Mouse (Mus musculus): Measurements from ENCODE around the gene Fkbp3. TPM values are rescaled to one million over a fixed set of nuclear protein-coding genes. Genes with fewer than 3 reads are reported as not detected.

Fkbp3 gene
- polyA plus RNA-seq, 1 experiment, result 73.8 TPM

DNA sequence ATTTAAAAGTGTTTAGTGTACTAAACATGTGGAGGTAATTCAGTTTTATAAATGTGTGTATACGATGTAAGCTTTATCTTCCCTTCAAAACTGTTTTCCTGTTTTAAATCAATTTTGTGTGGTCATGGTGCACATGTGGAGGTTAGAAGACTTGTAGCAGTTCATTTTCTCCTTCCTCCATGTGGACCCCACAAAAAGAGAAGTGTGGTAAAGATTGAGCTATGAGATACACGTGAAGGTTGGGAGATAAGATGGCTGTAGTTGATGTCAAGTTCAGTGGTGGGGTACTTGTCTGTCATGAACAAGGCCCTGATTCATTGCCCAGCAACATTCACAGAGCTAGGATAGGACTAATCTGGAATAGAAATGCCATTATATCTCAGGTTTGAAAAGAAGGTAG is 15.6 kb downstream of the Fkbp3 start:
- TF ChIP-seq POLR2A (IDR thresholded peaks at IDR 0.05; ENCODE audit: borderline replicate concordance, control insufficient read depth, low read depth, low read length) (no peak), CTCF (IDR thresholded peaks at IDR 0.05; ENCODE audit: control insufficient read depth, insufficient read depth, low read length) (no peak)
- H3K4me3 ChIP-seq (replicated peaks; ENCODE audit: control insufficient read depth, low read depth, low read length), result no peak overlapping the region
- no peaks in the 10 kb centered on the region for H3K4me1 ChIP-seq (ENCODE audit: control insufficient read depth, insufficient read depth, low read length)
- WGBS, result 18% methylated on average over 2 of the region's 2 CpGs
- no peak overlapping the region for H3K27ac ChIP-seq (ENCODE audit: control insufficient read depth, insufficient read depth, low read depth, low read length, poor library complexity)

- TF ChIP-seq CTCF (IDR thresholded peaks at IDR 0.05; ENCODE audit: control insufficient read depth, insufficient read depth, low read length), result no peak
- TF ChIP-seq POLR2A (IDR thresholded peaks at IDR 0.05; ENCODE audit: borderline replicate concordance, control insufficient read depth, low read depth, low read length), result no peak
- H3K27ac ChIP-seq (ENCODE audit: control insufficient read depth, insufficient read depth, low read depth, low read length, poor library complexity), result no peak overlapping the region
- H3K4me1 ChIP-seq (ENCODE audit: control insufficient read depth, insufficient read depth, low read length), result no peaks in the 10 kb centered on the region; the same call in 1 of the 2 replicates
- no peak overlapping the region for H3K4me3 ChIP-seq (replicated peaks; ENCODE audit: control insufficient read depth, low read depth, low read length)
Observed at GRCm38 (mm10) chr12:65048799-65049198, 25.0 kb downstream of the Fkbp3 start.

DNA sequence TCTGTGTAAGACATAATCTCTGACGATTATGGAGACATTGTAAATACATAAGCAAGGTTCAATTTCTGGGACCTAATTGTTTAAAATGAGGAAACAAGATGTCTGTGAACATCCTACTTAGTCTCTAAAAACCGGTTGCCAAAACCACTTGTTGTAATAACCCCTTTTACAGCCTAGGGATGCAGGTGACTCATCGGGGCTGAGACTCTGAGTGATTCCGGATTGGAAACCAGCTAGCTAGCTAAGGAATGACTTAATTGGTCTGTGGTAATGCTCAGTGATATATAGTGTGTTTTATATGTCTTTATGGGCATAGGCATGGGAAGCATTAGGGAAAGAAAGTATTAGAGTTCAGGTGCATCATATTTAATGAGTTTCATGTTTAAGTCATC is 36.3 kb downstream of the Fkbp3 start:
- TF ChIP-seq POLR2A (IDR thresholded peaks at IDR 0.05; ENCODE audit: borderline replicate concordance, control insufficient read depth, low read depth, low read length), result no peak
- no peak for TF ChIP-seq CTCF (IDR thresholded peaks at IDR 0.05; ENCODE audit: control insufficient read depth, insufficient read depth, low read length)

DNA sequence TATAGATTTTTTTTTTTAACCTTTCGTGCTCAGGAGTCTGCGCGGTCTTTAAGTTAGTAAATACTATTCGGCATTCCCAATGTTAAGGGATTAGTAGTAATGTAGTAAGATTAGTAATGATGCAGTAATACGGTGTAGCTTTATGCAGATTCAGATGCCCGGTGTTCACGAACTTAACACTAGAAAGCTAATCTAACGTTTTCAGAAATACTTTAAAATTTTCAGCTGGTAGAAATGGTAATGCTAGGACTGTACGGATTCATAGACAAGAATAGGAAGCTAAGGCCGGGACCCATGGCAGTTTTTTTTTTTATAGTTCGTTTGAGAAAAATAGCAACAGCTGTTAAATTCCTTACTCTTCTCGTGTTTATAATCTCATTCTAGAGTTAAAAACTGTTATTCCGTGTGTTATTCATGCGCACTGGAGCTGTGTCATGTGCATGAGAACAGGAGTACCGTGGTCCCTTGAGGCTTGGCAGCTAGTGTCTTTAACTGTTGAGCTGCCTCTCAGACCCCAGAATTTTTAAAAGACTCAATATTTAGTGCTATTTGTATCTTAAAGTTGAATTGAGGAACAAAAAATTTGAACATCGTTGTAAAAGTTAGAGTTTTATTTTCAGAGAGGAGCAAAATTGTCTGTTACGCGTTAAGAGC is 36.8 kb downstream of the Fkbp3 start:
- no peaks in the 10 kb centered on the region; the same call in 1 of the 2 replicates for H3K4me1 ChIP-seq (ENCODE audit: control insufficient read depth, insufficient read depth, low read length)
- WGBS, result 4% methylated on average over 18 of the region's 18 CpGs
- no peak overlapping the region for H3K27ac ChIP-seq (ENCODE audit: control insufficient read depth, insufficient read depth, low read depth, low read length, poor library complexity)
- peak overlapping the region; percentile 100 for H3K4me3 ChIP-seq (replicated peaks; ENCODE audit: control insufficient read depth, low read depth, low read length)
- TF ChIP-seq CTCF (IDR thresholded peaks at IDR 0.05; ENCODE audit: control insufficient read depth, insufficient read depth, low read length), result no peak
- no peak for TF ChIP-seq POLR2A (IDR thresholded peaks at IDR 0.05; ENCODE audit: borderline replicate concordance, control insufficient read depth, low read depth, low read length)

More for the DNA sequence above, 36.3 kb downstream of the Fkbp3 start:
- H3K27ac ChIP-seq (ENCODE audit: control insufficient read depth, insufficient read depth, low read depth, low read length, poor library complexity), result no peak overlapping the region
- no peaks in the 10 kb centered on the region; the same call in 1 of the 2 replicates for H3K4me1 ChIP-seq (ENCODE audit: control insufficient read depth, insufficient read depth, low read length)
- peak overlapping the region; percentile 16 for H3K4me3 ChIP-seq (replicated peaks; ENCODE audit: control insufficient read depth, low read depth, low read length)
- under 1% methylated on average over 4 of the region's 4 CpGs for WGBS

DNA sequence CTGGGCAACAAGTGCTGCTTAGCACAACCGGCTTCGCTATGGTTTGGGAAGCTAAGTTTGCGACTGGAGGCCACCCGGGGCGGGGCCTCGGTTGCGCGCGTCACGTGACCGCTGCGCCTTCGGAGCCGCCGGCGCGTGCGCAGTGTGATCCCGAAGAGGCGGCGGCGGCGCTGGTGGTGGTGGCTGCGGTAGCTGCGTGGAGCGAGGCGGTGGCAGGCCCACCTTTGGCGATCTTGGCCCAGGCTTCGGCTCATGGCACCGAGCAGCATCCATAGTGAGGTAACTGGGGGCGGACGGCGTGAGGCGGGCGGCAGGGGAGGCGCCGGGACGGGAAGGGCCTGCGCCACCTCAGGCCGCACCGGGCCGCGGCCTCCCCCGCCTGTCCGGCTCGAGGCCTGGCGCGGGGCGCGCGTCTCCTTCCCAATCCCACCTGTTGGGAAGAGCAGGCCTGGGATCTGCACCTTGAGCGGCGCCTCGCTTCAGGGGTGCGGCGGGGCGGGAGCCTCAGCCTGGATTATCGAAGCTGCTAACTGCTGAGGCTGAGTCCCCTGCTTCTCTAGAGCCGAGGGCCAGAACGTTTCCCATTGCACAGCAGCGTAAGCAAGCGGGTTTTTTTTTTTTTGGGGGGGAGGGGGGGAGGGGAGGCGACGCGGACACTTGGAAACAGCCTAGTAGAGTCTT is 37.5 kb downstream of the Fkbp3 start, which contains the start of gene Prpf39:
Gene Prpf39 (plus strand): TSS at position 144 of the 681 bp plus-strand sequence.
- TF ChIP-seq CTCF (IDR thresholded peaks at IDR 0.05; ENCODE audit: control insufficient read depth, insufficient read depth, low read length) (no peak), POLR2A (IDR thresholded peaks at IDR 0.05; ENCODE audit: borderline replicate concordance, control insufficient read depth, low read depth, low read length) (peak; percentile 80; the same call in 1 of the 2 replicates)
- H3K4me1 ChIP-seq (ENCODE audit: control insufficient read depth, insufficient read depth, low read length), result no peaks in the 10 kb centered on the region; the same call in 1 of the 2 replicates
- H3K27ac ChIP-seq (ENCODE audit: control insufficient read depth, insufficient read depth, low read depth, low read length, poor library complexity), result peak within 1 kb of the TSS; percentile 95
- WGBS, result under 1% methylated on average over 60 of the region's 65 CpGs
- H3K4me3 ChIP-seq (replicated peaks; ENCODE audit: control insufficient read depth, low read depth, low read length), result peak within 1 kb of the TSS; percentile 100

DNA sequence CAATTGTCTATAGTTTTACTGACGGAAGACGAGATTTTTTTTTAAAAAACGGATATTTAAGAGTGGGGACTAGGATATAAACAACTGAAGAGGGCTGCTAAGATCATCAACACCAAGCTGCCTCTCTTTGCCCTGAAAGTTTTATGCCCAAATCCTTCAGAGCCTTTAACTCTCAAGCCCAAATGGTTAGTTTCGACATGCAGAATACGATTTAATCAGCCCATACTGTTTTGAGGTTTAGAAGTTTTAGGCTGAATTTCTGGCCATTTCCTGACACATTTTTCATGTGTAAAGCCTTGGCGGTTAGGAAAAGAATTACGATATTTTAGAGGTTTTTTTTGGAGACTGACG is 38.0 kb downstream of the Fkbp3 start:
- 36% methylated on average over 8 of the region's 8 CpGs for WGBS
- Histone ChIP-seq H3K4me3 (replicated peaks; ENCODE audit: control insufficient read depth, low read depth, low read length) (peak overlapping the region; percentile 100), H3K4me1 (ENCODE audit: control insufficient read depth, insufficient read depth, low read length) (no peaks in the 10 kb centered on the region; the same call in 1 of the 2 replicates), H3K27ac (ENCODE audit: control insufficient read depth, insufficient read depth, low read depth, low read length, poor library complexity) (no peak overlapping the region)
- TF ChIP-seq POLR2A (IDR thresholded peaks at IDR 0.05; ENCODE audit: borderline replicate concordance, control insufficient read depth, low read depth, low read length), result no peak
- no peak for TF ChIP-seq CTCF (IDR thresholded peaks at IDR 0.05; ENCODE audit: control insufficient read depth, insufficient read depth, low read length)

- Histone ChIP-seq H3K27ac (ENCODE audit: control insufficient read depth, insufficient read depth, low read depth, low read length, poor library complexity) (no peak overlapping the region), H3K4me1 (ENCODE audit: control insufficient read depth, insufficient read depth, low read length) (no peaks in the 10 kb centered on the region), H3K4me3 (replicated peaks; ENCODE audit: control insufficient read depth, low read depth, low read length) (no peak overlapping the region)
- WGBS, result 96% methylated on average over 6 of the region's 6 CpGs
- TF ChIP-seq POLR2A (IDR thresholded peaks at IDR 0.05; ENCODE audit: borderline replicate concordance, control insufficient read depth, low read depth, low read length) (no peak), CTCF (IDR thresholded peaks at IDR 0.05; ENCODE audit: control insufficient read depth, insufficient read depth, low read length) (no peak)
Observed at GRCm38 (mm10) chr12:65022842-65023241, 51.0 kb downstream of the Fkbp3 start.

Other genes starting within 250 kb of the Fkbp3 start
- gene Gm527, start 156.1 kb downstream of the Fkbp3 start, polyA plus RNA-seq (2011; ENCODE audit: insufficient read depth, insufficient read length, low replicate concordance, missing spikeins), result 1.7 and 3.3 TPM in 2 replicates
- gene Klhl28, start 108.5 kb downstream of the Fkbp3 start, polyA plus RNA-seq (2011; ENCODE audit: insufficient read depth, insufficient read length, low replicate concordance, missing spikeins), result 2.5 and 3.9 TPM in 2 replicates
- gene Togaram1, start 108.2 kb downstream of the Fkbp3 start, polyA plus RNA-seq (2011; ENCODE audit: insufficient read depth, insufficient read length, low replicate concordance, missing spikeins), result 7.0 and 7.1 TPM in 2 replicates
- 15.9 and 22.2 TPM in 2 replicates for gene Prpf39, start 37.7 kb downstream of the Fkbp3 start, polyA plus RNA-seq (2011; ENCODE audit: insufficient read depth, insufficient read length, low replicate concordance, missing spikeins)
- gene Fancm, start 1.6 kb upstream of the Fkbp3 start, polyA plus RNA-seq (2011; ENCODE audit: insufficient read depth, insufficient read length, low replicate concordance, missing spikeins), result 2.7 and 5.1 TPM in 2 replicates
- 18.3 and 28.5 TPM in 2 replicates for gene Mis18bp1, start 98.6 kb upstream of the Fkbp3 start, polyA plus RNA-seq (2011; ENCODE audit: insufficient read depth, insufficient read length, low replicate concordance, missing spikeins)
- 2.0 TPM in 1 of 2 replicates, not detected in the other for gene Wdr20rt, start 151.5 kb upstream of the Fkbp3 start, polyA plus RNA-seq (2011; ENCODE audit: insufficient read depth, insufficient read length, low replicate concordance, missing spikeins)

All from bone marrow, adult 2 months (tissue).